Mouse (Mus musculus) lung, adult 2 months (tissue): ENCODE results near the gene Fam126a.

Source experiments
- CTCF ChIP-seq: fragments of 200-500 bp; IDR thresholded peaks from 2 replicates; pipeline ENCODE4 v1.5.1; 2011; ENCODE audit warnings: mild to moderate bottlenecking, low read length, control low read depth; ENCODE audit not compliant: insufficient read depth
- POLR2A ChIP-seq: fragments of 200-500 bp; IDR thresholded peaks from 2 replicates; pipeline ENCODE4 v1.6.1; 2011; ENCODE audit warnings: low read depth, mild to moderate bottlenecking, control low read depth, low read length, borderline replicate concordance; ENCODE audit errors: extremely low read depth

DNA sequence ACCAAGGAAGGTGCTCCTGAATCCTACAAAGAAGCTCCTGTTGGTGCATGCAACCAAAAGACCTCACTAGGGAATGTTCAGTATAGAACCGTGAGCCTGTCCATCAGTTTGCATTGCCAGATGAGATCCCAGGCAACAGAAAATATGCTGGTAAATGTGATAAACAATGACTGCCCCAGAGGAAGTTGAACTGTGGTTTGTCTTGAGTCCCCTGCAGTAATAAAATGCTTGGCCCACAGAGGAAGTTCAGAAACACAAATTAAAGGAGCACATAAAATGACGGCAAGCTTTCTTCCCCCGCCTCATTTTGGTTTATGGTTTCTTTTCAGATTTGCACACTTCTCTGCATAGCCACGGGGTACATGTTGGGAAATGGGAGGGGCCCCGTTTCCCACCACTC is 8.3 kb upstream of the Fam126a start:
- TF ChIP-seq POLR2A (no peak), CTCF (no peak)
